Mouse (Mus musculus): ENCODE data around the gene Arrdc5.

The Arrdc5 gene

GRCm38 (mm10) chr17:56256239-56256881 is 43.7 kb downstream of the Arrdc5 start, which contains the start of gene Fem1a:
Gene Fem1a, plus strand, starts transcription at chr17:56256810.
- peak; percentile 91 for DNase-seq (ENCODE audit: low spot score in 2 of 2)

GRCm38 (mm10) chr17:56255863-56256238 is 44.2 kb downstream of the Arrdc5 start:
- peak; percentile 95 to 99 for DNase-seq (ENCODE audit: low spot score in 2 of 2)

GRCm38 (mm10) chr17:56255429-56255828 is 44.7 kb downstream of the Arrdc5 start:
- DNase-seq (ENCODE audit: low spot score in 2 of 2), result no peak

GRCm38 (mm10) chr17:56254695-56255094 is 45.4 kb downstream of the Arrdc5 start:
- DNase-seq (ENCODE audit: low spot score in 2 of 2), result no peak

GRCm38 (mm10) chr17:56251136-56251829 is 48.8 kb downstream of the Arrdc5 start:
- no peak for DNase-seq (ENCODE audit: low spot score in 2 of 2)

- DNase-seq (ENCODE audit: low spot score in 2 of 2), result no peak
These were observed 54.5 kb downstream of the Arrdc5 start for GRCm38 (mm10) chr17:56245608-56246007.
